Mouse (Mus musculus) CH12.LX (cell line): ENCODE measurements around the gene Fv1. TPM values are rescaled to one million over a fixed set of nuclear protein-coding genes. Genes with fewer than 3 reads are reported as not detected.

Source experiments
- DNase-seq: peaks from one replicate; pipeline ENCODE4 v3.0.0-alpha.2; 2013; ENCODE audit errors: extremely low read depth
- H3K27ac ChIP-seq: 2 replicates; pipeline ENCODE4 v1.5.1; 2012; ENCODE audit warnings: low read depth, mild to moderate bottlenecking, control low read depth, moderate library complexity; ENCODE audit not compliant: insufficient read depth
- H3K27me3 ChIP-seq: replicated peaks from 2 replicates; pipeline ENCODE3; 2012; ENCODE audit warnings: inconsistent platforms
- H3K36me3 ChIP-seq, 2 experiments: replicated peaks in 1 of 2; 2 replicates each; pipeline versions ENCODE3 to v1.6.1; 2012; ENCODE audit warnings: inconsistent platforms in 1 of 2, low read length in 1 of 2, mild to moderate bottlenecking in 1 of 2, mixed read lengths in 1 of 2, moderate library complexity in 1 of 2; ENCODE audit not compliant: control insufficient read depth in 1 of 2, insufficient read depth in 1 of 2
- H3K4me1 ChIP-seq, 2 experiments: 2 replicates each; pipeline ENCODE4 v1.6.1; 2012; ENCODE audit warnings: inconsistent platforms in 1 of 2, moderate library complexity in 1 of 2; ENCODE audit not compliant: insufficient read depth in 2 of 2, control insufficient read depth in 1 of 2
- H3K4me2 ChIP-seq: 2 replicates; pipeline ENCODE4 v1.6.1; 2012; ENCODE audit warnings: low read depth, mild to moderate bottlenecking, control low read depth; ENCODE audit not compliant: poor library complexity, insufficient read depth, severe bottlenecking
- H3K4me3 ChIP-seq, 3 experiments: fragments of 150-350 bp in 1 of 3; sonication (generic) in 1 of 3; replicated peaks in 1 of 3; 2 replicates each; pipeline versions ENCODE3 to v1.5.1; 2011 to 2012; ENCODE audit warnings: low read depth in 2 of 3, low read length in 2 of 3, mild to moderate bottlenecking in 2 of 3, moderate library complexity in 2 of 3, control low read depth in 1 of 3, improper control_type of control experiment in 1 of 3, inconsistent platforms in 1 of 3, mixed read lengths in 1 of 3; ENCODE audit not compliant: poor library complexity in 1 of 3
- H3K79me2 ChIP-seq: replicated peaks from 2 replicates; pipeline ENCODE4 v1.6.1; 2012; ENCODE audit warnings: mild to moderate bottlenecking, moderate library complexity; ENCODE audit not compliant: control insufficient read depth, poor library complexity, insufficient read depth, severe bottlenecking; ENCODE audit errors: extremely low read depth
- H3K9ac ChIP-seq: 2 replicates; pipeline ENCODE4 v1.6.1; 2012; ENCODE audit warnings: low read depth, mild to moderate bottlenecking, control low read depth, moderate library complexity; ENCODE audit not compliant: insufficient read depth
- H3K9me3 ChIP-seq: replicated peaks from 2 replicates; pipeline ENCODE3; 2012; ENCODE audit warnings: low read length, inconsistent platforms, mixed read lengths
- BHLHE40 ChIP-seq: IDR thresholded peaks from 2 replicates; pipeline ENCODE4 v1.6.1; 2011; ENCODE audit warnings: mild to moderate bottlenecking, low read depth, low read length, improper control_type of control experiment
- CHD1 ChIP-seq: IDR thresholded peaks from 2 replicates; pipeline ENCODE4 v1.6.1; 2012; ENCODE audit warnings: low read depth, low read length, improper control_type of control experiment, inconsistent platforms
- CHD2 ChIP-seq: IDR thresholded peaks from 2 replicates; pipeline ENCODE4 v1.6.1; 2011; ENCODE audit warnings: low read length, improper control_type of control experiment
- E2F4 ChIP-seq: IDR thresholded peaks from 2 replicates; pipeline ENCODE4 v1.6.1; 2011; ENCODE audit warnings: low read depth, low read length, improper control_type of control experiment; ENCODE audit not compliant: insufficient replicate concordance
- ELF1 ChIP-seq: IDR thresholded peaks from 2 replicates; pipeline ENCODE4 v1.6.1; 2014; ENCODE audit warnings: low read depth, mild to moderate bottlenecking, inconsistent platforms, low read length, improper control_type of control experiment
- EP300 ChIP-seq: IDR thresholded peaks from 2 replicates; pipeline ENCODE4 v1.6.1; 2011; ENCODE audit warnings: low read length, improper control_type of control experiment
- GABPA ChIP-seq: IDR thresholded peaks from 2 replicates; pipeline ENCODE4 v1.6.1; 2012; ENCODE audit warnings: low read depth, low read length, improper control_type of control experiment, inconsistent platforms; ENCODE audit not compliant: insufficient replicate concordance
- HCFC1 ChIP-seq: IDR thresholded peaks from 2 replicates; pipeline ENCODE4 v1.6.1; 2012; ENCODE audit warnings: low read depth, mild to moderate bottlenecking, inconsistent platforms, low read length, improper control_type of control experiment
- IRF4 ChIP-seq: IDR thresholded peaks from 2 replicates; pipeline ENCODE4 v1.6.1; 2014; ENCODE audit warnings: low read depth, mild to moderate bottlenecking, inconsistent platforms, low read length, improper control_type of control experiment
- JUN ChIP-seq: IDR thresholded peaks from 2 replicates; pipeline ENCODE4 v1.6.1; 2011; ENCODE audit warnings: low read depth, mild to moderate bottlenecking, low read length, improper control_type of control experiment, moderate library complexity; ENCODE audit not compliant: insufficient read depth
- MAZ ChIP-seq: IDR thresholded peaks from 2 replicates; pipeline ENCODE4 v1.6.1; 2012; ENCODE audit warnings: low read depth, mild to moderate bottlenecking, inconsistent platforms, low read length, improper control_type of control experiment, moderate library complexity
- MEF2A ChIP-seq: IDR thresholded peaks from 2 replicates; pipeline ENCODE4 v1.6.1; 2014; ENCODE audit warnings: low read depth, mild to moderate bottlenecking, inconsistent platforms, low read length, improper control_type of control experiment, borderline replicate concordance
- MXI1 ChIP-seq: IDR thresholded peaks from 2 replicates; pipeline ENCODE4 v1.6.1; 2011; ENCODE audit warnings: mild to moderate bottlenecking, low read depth, low read length, improper control_type of control experiment
- NELFE ChIP-seq: IDR thresholded peaks from 2 replicates; pipeline ENCODE4 v1.6.1; 2011; ENCODE audit warnings: low read depth, low read length, improper control_type of control experiment
- POLR2A ChIP-seq: IDR thresholded peaks from 2 replicates; pipeline ENCODE4 v1.6.1; 2011; ENCODE audit warnings: low read depth, mild to moderate bottlenecking, improper control_type of control experiment, low read length
- POLR2AphosphoS2 ChIP-seq: IDR thresholded peaks from 2 replicates; pipeline ENCODE4 v1.6.1; 2011; ENCODE audit warnings: low read depth, low read length, improper control_type of control experiment
- RAD21 ChIP-seq: IDR thresholded peaks from 2 replicates; pipeline ENCODE4 v1.6.1; 2011; ENCODE audit warnings: low read depth, mild to moderate bottlenecking, low read length, improper control_type of control experiment, moderate library complexity
- SIN3A ChIP-seq: IDR thresholded peaks from 2 replicates; pipeline ENCODE4 v1.6.1; 2012; ENCODE audit warnings: low read length, improper control_type of control experiment, inconsistent platforms
- SMC3 ChIP-seq: IDR thresholded peaks from 2 replicates; pipeline ENCODE4 v1.6.1; 2011; ENCODE audit warnings: low read depth, low read length, improper control_type of control experiment
- TBP ChIP-seq: conservative IDR thresholded peaks from 2 replicates; pipeline ENCODE4 v1.6.1; 2011; ENCODE audit warnings: low read depth, low read length, improper control_type of control experiment
- TCF12 ChIP-seq: IDR thresholded peaks from 2 replicates; pipeline ENCODE4 v1.6.1; 2014; ENCODE audit warnings: low read depth, mild to moderate bottlenecking, inconsistent platforms, low read length, improper control_type of control experiment
- UBTF ChIP-seq: IDR thresholded peaks from 2 replicates; pipeline ENCODE4 v1.6.1; 2012; ENCODE audit warnings: low read depth, mild to moderate bottlenecking, inconsistent platforms, low read length, improper control_type of control experiment, moderate library complexity
- USF1 ChIP-seq: IDR thresholded peaks from 2 replicates; pipeline ENCODE4 v1.6.1; 2014; ENCODE audit warnings: low read depth, mild to moderate bottlenecking, inconsistent platforms, low read length, improper control_type of control experiment
- USF2 ChIP-seq: conservative IDR thresholded peaks from 2 replicates; pipeline ENCODE4 v1.6.1; 2011; ENCODE audit warnings: low read depth, low read length, improper control_type of control experiment
- ZKSCAN1 ChIP-seq: IDR thresholded peaks from 2 replicates; pipeline ENCODE4 v1.6.1; 2012; ENCODE audit warnings: low read depth, inconsistent platforms, low read length, improper control_type of control experiment, borderline replicate concordance
- ZMIZ1 ChIP-seq: IDR thresholded peaks from 2 replicates; pipeline ENCODE4 v1.6.1; 2012; ENCODE audit warnings: low read depth, mild to moderate bottlenecking, inconsistent platforms, low read length, improper control_type of control experiment
- dilution Hi-C: fragments of 300-500 bp; cut with MboI; formaldehyde crosslinking; loops from 2 replicates; pipeline ENCODE4 v1.14.3; 2020; ENCODE audit warnings: low sequenced_read_pairs; ENCODE audit not compliant: extremely low pct_unique_long_range_greater_than_20kb, extremely low pct_ligation_motif_present
- in situ Hi-C: fragments of 300-500 bp; cut with MboI; formaldehyde crosslinking; loops from 3 replicates; pipeline ENCODE4 v1.14.3; 2019; ENCODE audit warnings: low sequenced_read_pairs, low pct_ligation_motif_present, low pct_unique_long_range_greater_than_20kb, mixed read lengths
- polyA plus RNA-seq: library from polyadenylated mRNA; unstranded; fragments of >175 nt; gene quantifications from 2 replicates; pipeline ENCODE4 v1.2.1, GENCODE M21; 2012; ENCODE audit warnings: low read depth; ENCODE audit not compliant: insufficient read length
- total RNA-seq, 2 experiments: library from RNA; depleted of rRNA; stranded (reverse); fragments of 300-350 nt in 1 of 2; fragments of >200 nt in 1 of 2; gene quantifications; 2 replicates each; pipeline ENCODE4 v1.2.3; 2012 to 2014

The Fv1 gene
- total and polyA plus RNA-seq, 3 experiments, result 2.1 to 4.0 (median 3.0) TPM

GRCm38 (mm10) chr4:147875852-147876575, 7.2 kb downstream of the Fv1 start:
- Histone ChIP-seq H3K27ac (no peak overlapping the region), H3K9me3 (no peaks in the 10 kb centered on the region), H3K4me2 (no peak overlapping the region), H3K9ac (no peak overlapping the region), H3K36me3 (peaks cover 79 to 81% of the 10 kb centered on the region in 2 experiments), H3K79me2 (no peaks in the 10 kb centered on the region; the same call in 1 of the 2 replicates), H3K4me3 (no peak overlapping the region), H3K4me1 (no peaks in the 10 kb centered on the region), H3K27me3 (no peaks in the 10 kb centered on the region)
- TF ChIP-seq SMC3 (no peak), RAD21 (no peak), JUN (no peak), HCFC1 (no peak), USF2 (no peak), E2F4 (no peak), MEF2A (no peak), MXI1 (no peak), TBP (no peak), BHLHE40 (no peak), USF1 (no peak), MAZ (no peak), ZMIZ1 (no peak), EP300 (no peak), IRF4 (no peak), SIN3A (no peak), ELF1 (no peak)
- DNase-seq, result no peak
- dilution Hi-C loops, result no loop called here
- in situ Hi-C loops, result no loop called here

GRCm38 (mm10) chr4:147878537-147878936, 9.8 kb downstream of the Fv1 start:
- H3K36me3 ChIP-seq, result peaks cover 89 to 91% of the 10 kb centered on the region in 2 experiments
- no peaks in the 10 kb centered on the region for H3K27me3 ChIP-seq

More at GRCm38 (mm10) chr4:147878537-147878936, 9.8 kb downstream of the Fv1 start:
- in situ Hi-C loops, result no loop called here
- H3K4me1 ChIP-seq, result no peaks in the 10 kb centered on the region
- no peaks in the 10 kb centered on the region for H3K9me3 ChIP-seq
- H3K4me3 ChIP-seq, result no peak overlapping the region
- no peaks in the 10 kb centered on the region for H3K79me2 ChIP-seq
- dilution Hi-C loops, result no loop called here
- no peak overlapping the region for H3K9ac ChIP-seq
- no peak overlapping the region for H3K27ac ChIP-seq
- no peak for DNase-seq
- H3K4me2 ChIP-seq, result no peak overlapping the region
- TF ChIP-seq IRF4 (no peak), GABPA (no peak), POLR2A (no peak), CHD1 (no peak), NELFE (no peak), SMC3 (no peak), CHD2 (no peak), SIN3A (no peak), TCF12 (no peak), USF2 (no peak), POLR2AphosphoS2 (no peak), MEF2A (no peak), ZKSCAN1 (no peak), UBTF (no peak)
